Mouse (Mus musculus) hindbrain, embryonic 16.5 days (tissue): Measurements from ENCODE around the gene F830045P16Rik. TPM values are rescaled to one million over a fixed set of nuclear protein-coding genes. Genes with fewer than 3 reads are reported as not detected.

ENCODE experiments used
- ATAC-seq: fragments of 200-750 bp; cut with Nextera tagmentation; 2 replicates; pipeline ENCODE4 v1.8.0; 2017; ENCODE audit warnings: moderate TSS enrichment, moderate library complexity
- H3K27ac ChIP-seq: fragments of 300-500 bp; sonication (generic); 2 replicates; pipeline ENCODE4 v1.5.1; 2014; ENCODE audit warnings: low read depth, mild to moderate bottlenecking, control low read depth, low read length, moderate library complexity
- H3K27me3 ChIP-seq: fragments of 300-500 bp; sonication (generic); replicated peaks from 2 replicates; pipeline ENCODE4 v1.6.1; 2014; ENCODE audit warnings: low read length; ENCODE audit not compliant: control insufficient read depth, insufficient read depth
- H3K36me3 ChIP-seq: fragments of 300-500 bp; sonication (generic); 2 replicates; pipeline ENCODE4 v1.6.1; 2014; ENCODE audit warnings: mild to moderate bottlenecking, low read length, moderate library complexity, mixed read lengths; ENCODE audit not compliant: control insufficient read depth, insufficient read depth
- H3K4me1 ChIP-seq: fragments of 300-500 bp; sonication (generic); 2 replicates; pipeline ENCODE4 v1.6.1; 2014; ENCODE audit warnings: low read depth, low read length; ENCODE audit not compliant: control insufficient read depth, insufficient read depth
- H3K4me2 ChIP-seq: fragments of 300-500 bp; sonication (generic); 2 replicates; pipeline ENCODE4 v1.6.1; 2014; ENCODE audit warnings: mild to moderate bottlenecking, low read length, control low read depth, moderate library complexity
- H3K4me3 ChIP-seq: fragments of 300-500 bp; sonication (generic); 2 replicates; pipeline ENCODE4 v1.5.1; 2014; ENCODE audit warnings: mild to moderate bottlenecking, low read length, control low read depth, moderate library complexity
- H3K9ac ChIP-seq: fragments of 300-500 bp; sonication (generic); 2 replicates; pipeline ENCODE4 v1.6.1; 2014; ENCODE audit warnings: low read depth, mild to moderate bottlenecking, control low read depth, low read length, moderate library complexity
- H3K9me3 ChIP-seq: fragments of 300-500 bp; sonication (generic); 2 replicates; pipeline ENCODE4 v1.6.1; 2014; ENCODE audit warnings: mild to moderate bottlenecking, low read length, moderate library complexity; ENCODE audit not compliant: control insufficient read depth
- WGBS: fragments of 180-500 bp; shearing (Covaris S2); extraction: QIAGEN DNeasy Blood & Tissue Kit; methylation state at CpG from one replicate; pipeline ENCODE4 v1.1.7; 2014; 5-methylcytosine and 5-hydroxymethylcytosine counted together
- polyA plus RNA-seq: library from polyadenylated mRNA; unstranded; fragments of >200 nt; fragmentation: Nextera tagmentation; extraction: Ambion mirVana; gene quantifications from 2 replicates; pipeline ENCODE4 v1.2.1, GENCODE M21; 2015

Gene F830045P16Rik
- polyA plus RNA-seq: not detected in 2 replicates

- no peaks in the 10 kb centered on the region for H3K9me3 ChIP-seq
- H3K36me3 ChIP-seq: no peaks in the 10 kb centered on the region
- H3K4me2 ChIP-seq: no peak within 1 kb of the TSS
- no peak within 1 kb of the TSS for H3K9ac ChIP-seq
- H3K27ac ChIP-seq: no peak within 1 kb of the TSS
- H3K4me1 ChIP-seq: peaks cover 8% of the 10 kb centered on the region; the same call in 1 of the 2 replicates
- H3K27me3 ChIP-seq: no peaks in the 10 kb centered on the region; the same call in 1 of the 2 replicates
- no peak for ATAC-seq
- 41% methylated on average over 2 of the region's 2 CpGs for WGBS
- H3K4me3 ChIP-seq: no peak within 1 kb of the TSS
Observed at GRCm38 (mm10) chr2:129536377-129536776, at the start of gene F830045P16Rik. F830045P16Rik (minus strand) TSS chr2:129536602.

GRCm38 (mm10) chr2:129585904-129586514 lies 49.6 kb upstream of the F830045P16Rik start:
- no peaks in the 10 kb centered on the region for H3K9me3 ChIP-seq
- no peaks in the 10 kb centered on the region for H3K36me3 ChIP-seq
- no peak overlapping the region for H3K4me2 ChIP-seq
- no peak overlapping the region for H3K4me3 ChIP-seq
- H3K27me3 ChIP-seq: no peaks in the 10 kb centered on the region
- H3K27ac ChIP-seq: no peak overlapping the region
- ATAC-seq: no peak
- peaks cover 3% of the 10 kb centered on the region for H3K4me1 ChIP-seq
- H3K9ac ChIP-seq: no peak overlapping the region
- WGBS: 75% methylated on average over 11 of the region's 11 CpGs

- Histone ChIP-seq H3K36me3 (no peaks in the 10 kb centered on the region), H3K4me2 (no peak overlapping the region), H3K27me3 (no peaks in the 10 kb centered on the region), H3K27ac (no peak overlapping the region), H3K4me3 (no peak overlapping the region), H3K4me1 (peaks cover 3% of the 10 kb centered on the region), H3K9ac (no peak overlapping the region), H3K9me3 (no peaks in the 10 kb centered on the region)
- WGBS: 18% methylated on average over 1 of the region's 1 CpGs
- ATAC-seq: no peak
Observed at GRCm38 (mm10) chr2:129584905-129585304, 48.5 kb upstream of the F830045P16Rik start.

GRCm38 (mm10) chr2:129582261-129582660 lies 45.9 kb upstream of the F830045P16Rik start:
- Histone ChIP-seq H3K9ac (no peak overlapping the region), H3K9me3 (no peaks in the 10 kb centered on the region), H3K27ac (no peak overlapping the region), H3K27me3 (no peaks in the 10 kb centered on the region), H3K36me3 (no peaks in the 10 kb centered on the region), H3K4me2 (no peak overlapping the region), H3K4me3 (no peak overlapping the region), H3K4me1 (no peaks in the 10 kb centered on the region)
- WGBS: 85% methylated on average over 4 of the region's 4 CpGs
- ATAC-seq: no peak

GRCm38 (mm10) chr2:129581826-129582225 lies 45.4 kb upstream of the F830045P16Rik start:
- no peak overlapping the region for H3K27ac ChIP-seq
- H3K9ac ChIP-seq: no peak overlapping the region
- no peak overlapping the region for H3K4me2 ChIP-seq
- no peaks in the 10 kb centered on the region for H3K27me3 ChIP-seq
- 52% methylated on average over 3 of the region's 3 CpGs for WGBS
- no peak overlapping the region for H3K4me3 ChIP-seq
- H3K36me3 ChIP-seq: no peaks in the 10 kb centered on the region
- no peaks in the 10 kb centered on the region for H3K4me1 ChIP-seq
- no peak for ATAC-seq
- H3K9me3 ChIP-seq: no peaks in the 10 kb centered on the region

GRCm38 (mm10) chr2:129580656-129581055 lies 44.3 kb upstream of the F830045P16Rik start:
- no peaks in the 10 kb centered on the region for H3K9me3 ChIP-seq
- H3K4me2 ChIP-seq: no peak overlapping the region
- H3K27me3 ChIP-seq: no peaks in the 10 kb centered on the region
- H3K9ac ChIP-seq: no peak overlapping the region
- H3K4me3 ChIP-seq: no peak overlapping the region
- ATAC-seq: no peak
- no peaks in the 10 kb centered on the region for H3K36me3 ChIP-seq
- no peaks in the 10 kb centered on the region for H3K4me1 ChIP-seq
- H3K27ac ChIP-seq: no peak overlapping the region
- WGBS: 89% methylated on average over 4 of the region's 4 CpGs

- Histone ChIP-seq H3K27ac (peak overlapping the region; percentile 24; the same call in 1 of the 2 replicates), H3K4me3 (no peak overlapping the region), H3K27me3 (no peaks in the 10 kb centered on the region), H3K4me2 (no peak overlapping the region), H3K9ac (no peak overlapping the region), H3K9me3 (no peaks in the 10 kb centered on the region), H3K36me3 (no peaks in the 10 kb centered on the region), H3K4me1 (peaks cover 22% of the 10 kb centered on the region)
- ATAC-seq: peak; percentile 69
- 74% methylated on average over 8 of the region's 8 CpGs for WGBS
Observed at GRCm38 (mm10) chr2:129576611-129577447, 40.4 kb upstream of the F830045P16Rik start.

- no peaks in the 10 kb centered on the region for H3K27me3 ChIP-seq
- no peak for ATAC-seq
- peaks cover 22% of the 10 kb centered on the region for H3K4me1 ChIP-seq
- H3K9ac ChIP-seq: peak overlapping the region; percentile 52; the same call in 1 of the 2 replicates
- H3K4me3 ChIP-seq: no peak overlapping the region
- H3K4me2 ChIP-seq: peak overlapping the region; percentile 57
- H3K9me3 ChIP-seq: no peaks in the 10 kb centered on the region
- H3K27ac ChIP-seq: peak overlapping the region; percentile 74; the same call in 1 of the 2 replicates
- H3K36me3 ChIP-seq: no peaks in the 10 kb centered on the region
- 97% methylated on average over 4 of the region's 4 CpGs for WGBS
Observed at GRCm38 (mm10) chr2:129575113-129575512, 38.7 kb upstream of the F830045P16Rik start.

GRCm38 (mm10) chr2:129574395-129575046 lies 38.1 kb upstream of the F830045P16Rik start:
- Histone ChIP-seq H3K4me3 (peak overlapping the region; percentile 26), H3K9ac (peak overlapping the region; percentile 52), H3K27me3 (no peaks in the 10 kb centered on the region), H3K27ac (peak overlapping the region; percentile 74), H3K9me3 (no peaks in the 10 kb centered on the region), H3K36me3 (no peaks in the 10 kb centered on the region), H3K4me2 (peak overlapping the region; percentile 57), H3K4me1 (peaks cover 22% of the 10 kb centered on the region)
- WGBS: 5% methylated on average over 24 of the region's 24 CpGs
- ATAC-seq: peak; percentile 83
